Mouse (Mus musculus) liver, postnatal 0 days (tissue): ENCODE data around the gene Pfdn4.

Experiments
- CTCF ChIP-seq: sonication (generic); IDR thresholded peaks from 2 replicates; pipeline ENCODE4 v1.5.1; 2016; ENCODE audit warnings: antibody characterized with exemption, low read depth
- EP300 ChIP-seq: IDR thresholded peaks from 2 replicates; pipeline ENCODE4 v1.6.1; 2016; ENCODE audit warnings: antibody characterized with exemption, low read depth, mild to moderate bottlenecking

- TF ChIP-seq EP300 (no peak), CTCF (no peak)
Measured at GRCm38 (mm10) chr2:170539211-170539610, 43.0 kb downstream of the Pfdn4 start.
